8 mouse cellular contexts compared by ENCODE assay signal in genomic region chr13:21167910-21168300, GRCm38 (mm10). TPM values are rescaled to one million over a fixed set of nuclear protein-coding genes. Genes with fewer than 3 reads are reported as not detected.
A peak's percentile ranks its signal among the peaks of the same experiment; 100 is the strongest.
DNase-seq lines count a peak whose midpoint lies in the region; ATAC-seq and TF ChIP-seq lines count a peak whose summit lies in the region.

No protein-coding gene starts in this region.

- no peak for TF ChIP-seq EP300 in ES-Bruce4 (IDR thresholded peaks at IDR 0.05; ENCODE audit: insufficient read depth, low read depth, low read length)

- ATAC-seq in embryonic facial prominence, embryonic 13.5 days (ENCODE audit: insufficient number of reproducible peaks, insufficient read depth, low FRiP score, low TSS enrichment, low read depth): no peak
- 0 out of 2 replicates have a peak, but pooled peaks have one; percentile 39 for ATAC-seq in hindbrain, embryonic 15.5 days (ENCODE audit: low FRiP score, low read depth)
- ATAC-seq in liver, embryonic 16.5 days (ENCODE audit: low read depth): peak; percentile 47

- WGBS in embryonic facial prominence, embryonic 13.5 days: 1% methylated on average over 8 of the region's 8 CpGs
- WGBS in hindbrain, embryonic 15.5 days: under 1% methylated on average over 8 of the region's 8 CpGs
- WGBS in liver, embryonic 16.5 days (ENCODE audit: insufficient replicate concordance): under 1% methylated on average over 8 of the region's 8 CpGs
- WGBS in olfactory bulb, adult 2 months: 0% methylated on average over 8 of the region's 8 CpGs

- TF ChIP-seq POLR2A in ES-Bruce4 (IDR thresholded peaks at IDR 0.05; ENCODE audit: insufficient read depth, low read length): no peak
- TF ChIP-seq POLR2A in olfactory bulb, adult 2 months (IDR thresholded peaks at IDR 0.05; ENCODE audit: insufficient read depth, low read depth, low read length): no peak

- H3K4me2 ChIP-seq in embryonic facial prominence, embryonic 13.5 days: peak overlapping the region; percentile 92
- H3K4me2 ChIP-seq in hindbrain, embryonic 15.5 days: peak overlapping the region; percentile 98
- H3K4me2 ChIP-seq in liver, embryonic 16.5 days (ENCODE audit: low read depth, low read length): peak overlapping the region; percentile 97

- intact Hi-C loops in left cerebral cortex, postnatal 14 days (cut with DNase I): loop anchor here (2.0 to 10.0 kb wide), 3 partner anchors 111 to 777 kb away; partner anchors contain the start of genes Hist1h2ai, Hist1h2bl, Hist1h3h and Zfp184

- H3K9me3 ChIP-seq in ES-Bruce4 (replicated peaks; ENCODE audit: control insufficient read depth, insufficient read depth, low read length, poor library complexity, severe bottlenecking): no peaks in the 10 kb centered on the region
- no peaks in the 10 kb centered on the region for H3K9me3 ChIP-seq in embryonic facial prominence, embryonic 13.5 days
- no peaks in the 10 kb centered on the region for H3K9me3 ChIP-seq in hindbrain, embryonic 15.5 days
- H3K9me3 ChIP-seq in liver, embryonic 16.5 days (replicated peaks; ENCODE audit: control insufficient read depth, low read length): no peaks in the 10 kb centered on the region

- no peaks in the 10 kb centered on the region for H3K27me3 ChIP-seq in ES-Bruce4 (ENCODE audit: control insufficient read depth, insufficient read depth, low read length, poor library complexity, severe bottlenecking)
- no peaks in the 10 kb centered on the region for H3K27me3 ChIP-seq in embryonic facial prominence, embryonic 13.5 days
- no peaks in the 10 kb centered on the region for H3K27me3 ChIP-seq in hindbrain, embryonic 15.5 days
- H3K27me3 ChIP-seq in liver, embryonic 16.5 days (ENCODE audit: control insufficient read depth, insufficient read depth, low read depth, low read length): no peaks in the 10 kb centered on the region; the same call in 1 of the 2 replicates

- H3K9ac ChIP-seq in ES-Bruce4 (ENCODE audit: low read depth, poor library complexity, severe bottlenecking): peak overlapping the region; percentile 76
- H3K9ac ChIP-seq in embryonic facial prominence, embryonic 13.5 days: no peak overlapping the region
- H3K9ac ChIP-seq in hindbrain, embryonic 15.5 days: peak overlapping the region; percentile 52; the same call in 1 of the 2 replicates
- H3K9ac ChIP-seq in liver, embryonic 16.5 days (ENCODE audit: low read depth, low read length): peak overlapping the region; percentile 76

- no peaks in the 10 kb centered on the region for H3K4me1 ChIP-seq in ES-Bruce4 (ENCODE audit: control insufficient read depth, insufficient read depth, low read length)
- peaks cover 15% of the 10 kb centered on the region for H3K4me1 ChIP-seq in embryonic facial prominence, embryonic 13.5 days
- peaks cover 16% of the 10 kb centered on the region for H3K4me1 ChIP-seq in hindbrain, embryonic 15.5 days (replicated peaks)
- peaks cover 24% of the 10 kb centered on the region for H3K4me1 ChIP-seq in liver, embryonic 16.5 days (ENCODE audit: control insufficient read depth, low read depth, low read length)
- H3K4me1 ChIP-seq in olfactory bulb, adult 2 months (ENCODE audit: control insufficient read depth, insufficient read depth, low read length): peaks cover 3% of the 10 kb centered on the region

- peak overlapping the region; percentile 49 for H3K4me3 ChIP-seq in ES-Bruce4 (ENCODE audit: low read depth, low read length)
- peak overlapping the region; percentile 64 for H3K4me3 ChIP-seq in embryonic facial prominence, embryonic 13.5 days
- peak overlapping the region; percentile 64 for H3K4me3 ChIP-seq in hindbrain, embryonic 15.5 days
- peak overlapping the region; percentile 75 for H3K4me3 ChIP-seq in liver, embryonic 16.5 days (ENCODE audit: low read depth, low read length)
- H3K4me3 ChIP-seq in olfactory bulb, adult 2 months (ENCODE audit: insufficient read depth, low read depth, low read length): 0 out of 2 replicates have a peak overlapping the region, but pooled peaks have one; percentile 57

- TF ChIP-seq CTCF in ES-Bruce4 (IDR thresholded peaks at IDR 0.05; ENCODE audit: low read depth, low read length): no peak
- TF ChIP-seq CTCF in olfactory bulb, adult 2 months (IDR thresholded peaks at IDR 0.05; ENCODE audit: insufficient read depth, low read depth, low read length): no peak

- H3K36me3 ChIP-seq in ES-Bruce4 (ENCODE audit: control insufficient read depth, insufficient read depth, low read length, poor library complexity, severe bottlenecking): no peaks in the 10 kb centered on the region
- H3K36me3 ChIP-seq in embryonic facial prominence, embryonic 13.5 days: no peaks in the 10 kb centered on the region
- no peaks in the 10 kb centered on the region for H3K36me3 ChIP-seq in hindbrain, embryonic 15.5 days
- no peaks in the 10 kb centered on the region for H3K36me3 ChIP-seq in liver, embryonic 16.5 days (ENCODE audit: control insufficient read depth, insufficient read depth)

- H3K27ac ChIP-seq in ES-Bruce4 (ENCODE audit: insufficient read depth, low read length): no peak overlapping the region
- H3K27ac ChIP-seq in embryonic facial prominence, embryonic 13.5 days: no peak overlapping the region
- no peak overlapping the region for H3K27ac ChIP-seq in hindbrain, embryonic 15.5 days (replicated peaks)
- H3K27ac ChIP-seq in liver, embryonic 16.5 days (ENCODE audit: low read length): no peak overlapping the region
- no peak overlapping the region for H3K27ac ChIP-seq in olfactory bulb, adult 2 months (ENCODE audit: insufficient read depth, low read depth, low read length)

- DNase-seq in B cell, adult 2 months: peak; percentile 66 to 70
- DNase-seq in left cerebral cortex, postnatal 14 days (ENCODE audit: low spot score in 2 of 2): no peak
- no peak for DNase-seq in testis, postnatal 14 days (ENCODE audit: low spot score)

RNA-seq across cellular contexts. Expression of gene Trim27, which starts 11.3 kb away (rescaled TPM):
- 117 and 128 TPM in 2 replicates for polyA plus RNA-seq in ES-Bruce4 (2011; ENCODE audit: insufficient read depth, insufficient read length, low read depth, missing spikeins)
- polyA plus RNA-seq in embryonic facial prominence, embryonic 13.5 days (2015; fragmentation: Nextera tagmentation; extraction: Ambion mirVana): 129 and 143 TPM in 2 replicates
- 84.3 and 84.8 TPM in 2 replicates for polyA plus RNA-seq in hindbrain, embryonic 15.5 days (2015; fragmentation: Nextera tagmentation; extraction: Ambion mirVana)
- polyA plus RNA-seq in liver, embryonic 16.5 days (2015; fragmentation: Nextera tagmentation; extraction: Ambion mirVana): 41.3 and 42.7 TPM in 2 replicates
- polyA plus RNA-seq in olfactory bulb, adult 2 months (2012; ENCODE audit: insufficient read depth, insufficient read length, low replicate concordance, missing spikeins): not detected in 2 replicates
- 10 to 100 TPM; 35.7 to 42.3 TPM for total RNA-seq in left cerebral cortex, postnatal 14 days (2021)

RNA-seq across cellular contexts. Expression of gene Olfr1368, which starts 22.2 kb away (rescaled TPM):
- not detected in 2 replicates for polyA plus RNA-seq in ES-Bruce4 (2011; ENCODE audit: insufficient read depth, insufficient read length, low read depth, missing spikeins)
- polyA plus RNA-seq in embryonic facial prominence, embryonic 13.5 days (2015; fragmentation: Nextera tagmentation; extraction: Ambion mirVana): not detected in 2 replicates
- not detected in 2 replicates for polyA plus RNA-seq in hindbrain, embryonic 15.5 days (2015; fragmentation: Nextera tagmentation; extraction: Ambion mirVana)
- polyA plus RNA-seq in liver, embryonic 16.5 days (2015; fragmentation: Nextera tagmentation; extraction: Ambion mirVana): not detected in 2 replicates
- not detected in 2 replicates for polyA plus RNA-seq in olfactory bulb, adult 2 months (2012; ENCODE audit: insufficient read depth, insufficient read length, low replicate concordance, missing spikeins)
- not detected for total RNA-seq in left cerebral cortex, postnatal 14 days (2021)

RNA-seq across cellular contexts. Expression of gene Olfr263, which starts 38.5 kb away (rescaled TPM):
- not detected in 2 replicates for polyA plus RNA-seq in ES-Bruce4 (2011; ENCODE audit: insufficient read depth, insufficient read length, low read depth, missing spikeins)
- not detected in 2 replicates for polyA plus RNA-seq in embryonic facial prominence, embryonic 13.5 days (2015; fragmentation: Nextera tagmentation; extraction: Ambion mirVana)
- polyA plus RNA-seq in hindbrain, embryonic 15.5 days (2015; fragmentation: Nextera tagmentation; extraction: Ambion mirVana): not detected in 2 replicates
- polyA plus RNA-seq in liver, embryonic 16.5 days (2015; fragmentation: Nextera tagmentation; extraction: Ambion mirVana): not detected in 2 replicates
- not detected in 2 replicates for polyA plus RNA-seq in olfactory bulb, adult 2 months (2012; ENCODE audit: insufficient read depth, insufficient read length, low replicate concordance, missing spikeins)
- not detected for total RNA-seq in left cerebral cortex, postnatal 14 days (2021)

RNA-seq across cellular contexts. Expression of gene Olfr1369-ps1, which starts 56.6 kb away (rescaled TPM):
- polyA plus RNA-seq in ES-Bruce4 (2011; ENCODE audit: insufficient read depth, insufficient read length, low read depth, missing spikeins): 0.27 TPM in 1 of 2 replicates, not detected in the other
- polyA plus RNA-seq in embryonic facial prominence, embryonic 13.5 days (2015; fragmentation: Nextera tagmentation; extraction: Ambion mirVana): 0.06 TPM in 1 of 2 replicates, not detected in the other
- 0.05 TPM in 1 of 2 replicates, not detected in the other for polyA plus RNA-seq in hindbrain, embryonic 15.5 days (2015; fragmentation: Nextera tagmentation; extraction: Ambion mirVana)
- polyA plus RNA-seq in liver, embryonic 16.5 days (2015; fragmentation: Nextera tagmentation; extraction: Ambion mirVana): 0.05 TPM in 1 of 2 replicates, not detected in the other
- not detected in 2 replicates for polyA plus RNA-seq in olfactory bulb, adult 2 months (2012; ENCODE audit: insufficient read depth, insufficient read length, low replicate concordance, missing spikeins)
- total RNA-seq in left cerebral cortex, postnatal 14 days (2021): not detected

Comparison
In these comparisons a context has a peak if more than half of its experiments do, and no peak if none do; other contexts are left out.
1. DNase-seq: peak in B cell, adult 2 months (2 of 2); none in left cerebral cortex, postnatal 14 days (0 of 2) and testis, postnatal 14 days (single experiment).
2. RNA of gene Trim27, which starts 11.3 kb away (polyA plus RNA-seq): 129 to 143 TPM in embryonic facial prominence, embryonic 13.5 days, 117 to 128 TPM in ES-Bruce4, 84.3 to 84.8 TPM in hindbrain, embryonic 15.5 days and 41.3 to 42.7 TPM in liver, embryonic 16.5 days; not detected in olfactory bulb, adult 2 months; every median in the first group is over 10 times any median in the second.
3. Peak in every context shown above with its lines, with median percentiles within 50 percentile points of each other: H3K4me3 ChIP-seq and H3K4me2 ChIP-seq.